Mouse (Mus musculus) urinary bladder, postnatal 25 days (tissue): Measurements from ENCODE around the gene Rnf103.
"Not testable (repeated sequence)": the region's sequence is repeated elsewhere in the genome, so short reads cannot be mapped to it uniquely, and the experiment has no call there.

ENCODE experiments used
- DNase-seq: peaks from one replicate; pipeline ENCODE4 v3.0.0; 2022; ENCODE audit warnings: low spot score

Gene Rnf103

GRCm38 (mm10) chr6:71493675-71494340, at the start of gene Rnf103:
TSS of gene Rnf103 (plus strand) at chr6:71493894.
- peak; percentile 83 for DNase-seq

GRCm38 (mm10) chr6:71444756-71445155, 48.9 kb upstream of the Rnf103 start:
- no peak for DNase-seq

GRCm38 (mm10) chr6:71445560-71445959, 48.1 kb upstream of the Rnf103 start:
- no peak for DNase-seq

- DNase-seq = no peak
Observed at GRCm38 (mm10) chr6:71452792-71453191, 40.9 kb upstream of the Rnf103 start.

GRCm38 (mm10) chr6:71453983-71454739, 39.5 kb upstream of the Rnf103 start:
- not testable (repeated sequence) for DNase-seq

GRCm38 (mm10) chr6:71457956-71458608, 35.6 kb upstream of the Rnf103 start:
- DNase-seq = no peak

GRCm38 (mm10) chr6:71465146-71465545, 28.5 kb upstream of the Rnf103 start:
- DNase-seq = no peak

GRCm38 (mm10) chr6:71467766-71468165, 25.9 kb upstream of the Rnf103 start:
- no peak for DNase-seq

- DNase-seq = no peak
Observed at GRCm38 (mm10) chr6:71469291-71469690, 24.4 kb upstream of the Rnf103 start.

- DNase-seq = no peak
Observed at GRCm38 (mm10) chr6:71471830-71472520, 21.7 kb upstream of the Rnf103 start.

- DNase-seq = no peak
Observed at GRCm38 (mm10) chr6:71472786-71473185, 20.9 kb upstream of the Rnf103 start.

GRCm38 (mm10) chr6:71475604-71476003, 18.1 kb upstream of the Rnf103 start:
- no peak for DNase-seq

GRCm38 (mm10) chr6:71476783-71477182, 16.9 kb upstream of the Rnf103 start:
- no peak for DNase-seq

GRCm38 (mm10) chr6:71478816-71479568, 14.7 kb upstream of the Rnf103 start:
- DNase-seq = not testable (repeated sequence)

GRCm38 (mm10) chr6:71479588-71479987, 14.1 kb upstream of the Rnf103 start:
- DNase-seq = not testable (repeated sequence)

GRCm38 (mm10) chr6:71480136-71480535, 13.6 kb upstream of the Rnf103 start:
- no peak for DNase-seq

- DNase-seq = no peak
Observed at GRCm38 (mm10) chr6:71481136-71481535, 12.6 kb upstream of the Rnf103 start.

GRCm38 (mm10) chr6:71485246-71485645, 8.4 kb upstream of the Rnf103 start:
- DNase-seq = no peak

GRCm38 (mm10) chr6:71486226-71486625, 7.5 kb upstream of the Rnf103 start:
- no peak for DNase-seq

- no peak for DNase-seq
Observed at GRCm38 (mm10) chr6:71486867-71487266, 6.8 kb upstream of the Rnf103 start.

GRCm38 (mm10) chr6:71487966-71488365, 5.7 kb upstream of the Rnf103 start:
- no peak for DNase-seq

- no peak for DNase-seq
Observed at GRCm38 (mm10) chr6:71492136-71492535, 1.6 kb upstream of the Rnf103 start.
